Mouse (Mus musculus) heart, adult 9 months (tissue): ENCODE measurements around the gene Plppr3.
"Not testable (repeated sequence)": the region's sequence is repeated elsewhere in the genome, so short reads cannot be mapped to it uniquely, and the experiment has no call there.

Experiments
- DNase-seq, 2 experiments: peaks; one replicate each; pipeline ENCODE4 v3.0.0; 2022; ENCODE audit warnings: low spot score in 2 of 2

Gene Plppr3

DNA sequence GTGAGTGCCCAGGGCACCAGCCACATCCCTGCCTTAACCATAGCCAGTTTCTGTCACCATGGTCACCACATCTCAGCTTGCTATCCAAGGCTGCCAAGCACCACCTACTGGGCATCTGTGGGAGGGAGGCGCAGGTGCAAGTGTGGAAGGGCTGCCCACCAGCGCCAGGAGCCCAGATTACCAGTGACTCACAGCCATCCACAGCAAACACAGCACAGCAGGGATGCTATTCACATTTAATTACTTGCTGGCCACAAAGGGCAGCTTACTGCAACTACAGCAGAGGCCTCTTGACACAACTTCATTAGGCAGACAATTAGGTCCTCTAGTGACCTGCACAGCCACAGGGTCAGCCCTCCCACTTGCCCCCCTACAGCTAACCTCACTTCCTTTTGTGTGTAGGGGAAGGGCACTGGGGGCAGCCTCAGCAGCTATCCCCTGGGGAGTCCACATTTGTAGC lies 26.5 kb upstream of the Plppr3 start:
- DNase-seq, result no peak

DNA sequence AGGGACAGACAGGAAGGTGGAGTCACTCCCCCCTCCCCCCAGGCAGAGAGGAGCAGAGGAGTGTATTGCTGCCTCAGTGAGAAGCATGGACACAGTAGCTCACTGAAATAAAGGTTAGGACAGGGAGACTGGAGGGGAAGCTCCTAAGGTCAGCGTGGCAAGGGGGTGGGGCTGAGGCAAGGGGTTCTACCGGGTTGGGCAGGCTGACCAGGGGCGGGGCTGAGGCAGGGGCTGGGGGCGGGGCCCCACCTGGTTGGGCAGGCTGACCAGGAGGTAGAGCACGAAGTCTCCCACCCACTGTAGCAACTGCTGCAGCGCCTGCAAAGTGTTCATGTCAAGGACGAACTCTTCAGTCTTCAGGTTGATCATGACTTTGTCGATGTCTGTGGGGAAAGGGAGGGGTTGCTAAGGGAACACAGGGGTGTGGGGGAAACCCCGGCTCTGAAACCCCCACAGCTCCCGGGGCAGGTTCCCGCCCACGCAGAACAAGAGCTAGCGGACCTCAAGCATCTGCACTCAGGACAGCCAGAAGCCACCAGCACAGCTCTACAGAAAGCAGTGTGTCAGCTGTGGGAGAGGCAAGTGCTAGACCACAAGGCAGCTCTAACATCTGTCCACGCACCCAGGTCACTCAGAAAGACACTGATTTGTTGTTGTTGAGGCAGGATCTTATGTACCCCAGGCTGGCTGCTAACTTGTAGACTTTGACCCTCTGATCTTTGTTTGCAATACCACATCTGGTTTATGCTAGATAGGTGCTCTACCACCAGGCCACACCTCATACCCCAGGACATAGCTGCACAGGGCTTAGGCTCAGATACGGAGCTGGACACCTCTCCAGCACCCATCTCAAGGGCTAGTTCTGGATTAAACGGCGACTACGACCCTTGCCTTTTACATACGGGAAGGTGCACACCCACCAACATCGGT lies 23.1 kb upstream of the Plppr3 start:
- DNase-seq, result no peak

GRCm38 (mm10) chr10:79896814-79897213 lies 22.4 kb upstream of the Plppr3 start:
- no peak for DNase-seq

DNA sequence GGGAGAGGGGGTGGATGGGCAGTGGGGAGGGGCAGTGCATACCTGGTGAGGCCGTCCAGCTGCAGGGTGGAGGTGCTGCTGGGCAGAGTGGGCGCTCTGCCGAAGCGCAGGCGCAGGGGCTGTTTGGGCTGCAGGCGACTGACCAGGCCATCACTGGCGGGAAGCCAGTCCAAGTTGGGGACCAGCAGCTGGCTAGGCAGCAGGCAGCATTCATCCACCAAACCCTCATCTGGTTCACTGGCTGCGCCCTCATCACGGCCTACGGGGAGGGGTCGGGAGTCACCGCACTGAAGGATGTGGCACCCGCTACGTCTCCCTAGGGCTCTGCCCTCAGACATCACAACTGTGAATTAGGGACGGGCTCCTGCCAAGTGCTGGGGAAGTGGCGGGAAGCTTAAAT lies 21.9 kb upstream of the Plppr3 start:
- no peak for DNase-seq

- peak; percentile 49 to 68 for DNase-seq
These were observed 18.2 kb upstream of the Plppr3 start for GRCm38 (mm10) chr10:79892451-79893118.

- DNase-seq, result no peak
These were observed 16.2 kb upstream of the Plppr3 start, which contains the start of gene Cfd for GRCm38 (mm10) chr10:79890670-79891069. TSS of gene Cfd (plus strand) at chr10:79890853.

DNA sequence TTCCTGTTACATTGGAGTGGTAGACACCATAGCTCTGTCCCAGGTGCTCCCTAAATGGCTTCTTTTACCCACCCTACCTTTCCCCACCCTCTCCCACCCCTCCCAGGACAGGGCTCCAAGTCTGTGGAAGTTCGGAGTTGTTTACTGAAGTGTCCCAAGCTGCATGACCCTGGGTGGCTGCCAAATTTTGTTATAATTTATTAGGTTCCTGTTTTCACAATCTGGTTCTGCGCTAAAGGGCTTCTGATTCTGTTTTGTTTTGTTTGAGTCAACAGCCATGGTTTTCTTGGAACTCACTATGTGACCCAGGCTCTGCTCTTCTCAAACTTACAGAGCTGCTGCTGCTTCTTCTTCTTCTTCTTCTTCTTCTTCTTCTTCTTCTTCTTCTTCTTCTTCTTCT lies 15.0 kb upstream of the Plppr3 start:
- DNase-seq, result no peak

DNA sequence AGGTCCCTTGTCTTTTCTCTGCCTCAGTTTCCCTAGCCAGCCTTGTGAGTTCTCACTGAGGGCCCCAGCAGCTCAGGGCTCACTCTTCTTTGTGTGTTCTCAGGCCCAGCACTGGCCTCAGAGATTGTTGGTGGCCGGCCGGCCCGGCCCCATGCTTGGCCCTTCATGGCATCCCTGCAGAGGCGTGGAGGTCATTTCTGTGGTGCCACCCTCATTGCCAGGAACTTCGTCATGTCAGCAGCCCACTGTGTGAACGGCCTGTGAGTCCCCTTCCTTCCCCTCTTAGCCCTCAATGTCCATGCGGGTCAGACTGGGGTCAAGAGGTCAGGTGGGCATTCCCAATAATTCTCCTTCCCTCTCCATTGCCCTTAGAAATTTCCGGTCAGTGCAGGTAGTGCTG lies 12.2 kb upstream of the Plppr3 start:
- no peak for DNase-seq

DNA sequence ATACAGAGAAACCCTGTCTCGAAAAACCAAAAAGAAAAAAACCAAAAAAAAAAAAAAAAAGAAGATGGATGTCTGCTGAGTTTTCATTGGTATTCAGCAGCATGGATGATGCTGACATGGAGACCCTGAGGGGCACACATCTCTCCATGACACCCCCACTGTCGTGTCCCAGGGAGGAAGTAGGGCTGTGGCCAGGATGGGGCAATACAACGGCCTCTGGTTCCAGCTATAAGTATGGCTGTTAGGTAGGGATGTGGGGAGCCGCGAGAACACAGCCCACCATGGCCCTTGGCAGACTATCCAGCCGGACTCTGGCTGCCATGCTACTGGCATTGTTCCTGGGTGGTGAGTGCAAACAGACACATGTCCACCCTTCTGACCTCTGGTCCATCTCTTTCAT lies 11.6 kb upstream of the Plppr3 start, which contains the start of gene Elane:
Elane (plus strand) TSS at position 194 of the 400 bp plus-strand sequence.
- no peak for DNase-seq

GRCm38 (mm10) chr10:79884938-79885337 lies 10.5 kb upstream of the Plppr3 start:
- not testable (repeated sequence) for DNase-seq

- peak; percentile 49 to 77 for DNase-seq
These were observed 10.0 kb upstream of the Plppr3 start for GRCm38 (mm10) chr10:79884446-79884845.

- DNase-seq, result peak; percentile 47 to 77
These were observed 9.1 kb upstream of the Plppr3 start for GRCm38 (mm10) chr10:79883297-79884084.

DNA sequence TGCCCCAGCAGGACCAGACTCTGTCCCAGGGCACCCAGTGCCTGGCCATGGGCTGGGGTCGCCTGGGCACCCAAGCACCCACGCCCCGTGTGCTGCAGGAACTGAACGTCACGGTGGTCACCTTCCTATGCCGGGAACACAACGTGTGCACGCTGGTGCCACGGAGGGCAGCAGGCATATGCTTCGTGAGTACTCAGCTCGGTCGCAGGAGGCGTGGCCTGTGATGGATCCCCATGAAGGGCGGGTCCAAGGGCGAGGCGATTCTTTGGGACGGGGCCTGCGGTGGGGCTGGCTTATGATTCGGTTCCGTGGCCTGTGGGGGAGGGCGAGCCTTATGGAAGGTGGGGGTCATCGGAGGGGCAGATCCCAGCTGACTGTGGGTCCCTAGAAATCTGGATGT lies 7.5 kb upstream of the Plppr3 start:
- DNase-seq, result no peak

DNA sequence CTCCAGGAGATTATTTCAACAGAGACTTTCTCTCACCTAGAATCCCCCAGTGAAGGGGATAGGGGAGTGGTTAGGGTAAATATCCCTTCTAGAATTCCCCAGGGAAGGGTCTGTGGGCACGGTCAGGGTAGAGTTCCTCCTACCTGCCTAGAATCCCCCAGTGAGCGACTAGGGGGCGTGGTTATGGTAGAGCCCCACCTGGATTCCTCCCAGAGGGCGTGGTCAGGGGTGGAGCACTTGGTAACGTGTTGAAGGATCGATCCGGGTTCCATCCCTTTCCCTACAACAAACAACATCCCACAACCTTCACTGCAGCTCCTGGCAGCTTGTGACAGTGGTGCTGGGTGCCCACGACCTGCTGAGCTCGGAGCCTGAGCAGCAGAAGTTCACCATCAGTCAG lies 6.3 kb upstream of the Plppr3 start:
- no peak for DNase-seq

DNA sequence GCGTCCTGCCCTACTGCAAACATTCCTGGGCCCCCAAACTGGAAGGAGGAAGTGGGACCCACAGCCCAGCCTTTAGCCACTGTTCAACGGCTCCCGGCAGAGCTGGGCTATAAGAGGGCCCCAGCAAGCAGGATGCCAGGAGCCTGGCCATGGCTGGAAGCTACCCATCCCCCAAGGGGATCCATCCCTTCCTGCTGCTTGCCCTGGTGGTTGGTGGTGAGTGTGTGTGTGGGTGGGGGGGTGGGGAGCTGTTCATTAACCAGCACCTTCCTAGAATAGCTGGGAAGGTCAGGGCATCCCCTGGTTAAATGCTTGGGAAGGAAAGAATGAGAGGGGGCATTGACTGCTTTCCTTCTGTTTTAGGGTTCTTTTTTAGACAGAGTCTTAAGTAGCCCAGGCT lies 5.1 kb upstream of the Plppr3 start:
- no peak for DNase-seq

DNA sequence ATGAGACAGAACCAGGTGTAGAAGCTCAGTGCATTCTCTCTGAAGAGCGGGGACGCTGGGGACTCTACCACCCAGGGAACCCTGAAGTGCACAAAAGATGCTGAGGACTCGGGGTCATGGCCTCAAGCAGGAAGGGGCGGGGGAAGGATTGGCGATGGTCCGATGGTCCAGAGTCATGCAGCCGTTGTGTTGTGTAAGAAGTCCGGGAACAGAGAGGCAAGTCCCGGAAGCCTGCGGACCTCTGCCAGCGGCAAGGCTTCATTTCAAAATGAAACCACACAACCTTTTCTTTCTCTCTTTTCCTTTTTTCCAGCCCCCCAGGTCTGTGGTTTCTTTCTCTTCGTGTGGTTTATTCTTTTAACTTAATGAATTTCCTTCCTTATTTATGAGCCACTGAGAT lies 3.3 kb upstream of the Plppr3 start:
- DNase-seq, result peak; percentile 73 to 75

DNA sequence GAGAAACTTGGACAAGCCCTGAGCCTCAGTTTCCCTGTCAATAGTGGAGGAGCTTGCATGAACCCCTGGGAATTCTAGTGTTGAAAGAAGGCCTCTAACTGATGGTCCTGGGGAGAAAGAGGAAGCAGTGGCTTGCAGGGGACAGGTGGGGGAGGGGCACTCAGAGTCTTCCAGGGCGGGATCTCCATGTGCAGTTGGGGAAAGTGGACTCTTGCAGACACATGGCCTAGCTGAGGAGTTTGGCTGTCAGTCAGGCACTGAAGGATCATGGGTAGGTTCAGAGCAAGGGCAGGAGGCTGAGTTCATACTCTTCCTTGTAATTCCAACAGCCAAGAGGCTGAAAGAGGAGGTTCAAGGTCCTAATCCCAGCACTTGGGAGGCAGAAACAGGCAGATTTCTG lies 2.7 kb upstream of the Plppr3 start:
- DNase-seq, result no peak

DNA sequence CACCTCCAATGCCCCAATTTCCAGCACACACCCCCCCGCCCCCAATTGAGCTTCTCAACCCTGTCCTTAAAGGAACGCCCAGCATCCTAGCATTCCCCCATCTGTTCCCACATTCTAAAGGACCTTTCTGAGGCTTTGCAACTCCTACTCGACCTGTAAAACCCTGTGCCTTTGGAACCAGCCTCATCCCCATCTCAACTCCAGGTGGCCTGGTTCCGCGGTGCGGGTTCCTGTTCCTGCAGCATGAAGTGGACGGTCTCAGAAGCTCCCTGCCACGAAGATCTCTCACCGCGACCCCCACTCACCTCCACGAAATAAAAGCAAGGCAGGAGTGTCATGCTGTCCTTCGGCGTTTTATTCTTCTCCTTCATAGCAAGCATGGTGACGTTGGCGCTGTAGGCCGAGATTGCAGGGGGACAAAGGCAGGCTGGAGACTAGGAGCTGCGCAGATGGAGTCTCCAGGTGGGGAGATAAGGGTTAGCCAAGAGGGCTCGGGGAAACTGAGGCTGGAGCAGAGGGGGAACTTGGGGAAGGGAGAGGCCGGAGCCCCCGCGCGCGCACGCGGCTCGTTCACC lies 632 bp downstream of the Plppr3 start:
- DNase-seq, result no peak

GRCm38 (mm10) chr10:79873313-79873712 lies 1.1 kb downstream of the Plppr3 start:
- no peak for DNase-seq

GRCm38 (mm10) chr10:79872862-79873261 lies 1.6 kb downstream of the Plppr3 start:
- no peak for DNase-seq

GRCm38 (mm10) chr10:79871845-79872244 lies 2.6 kb downstream of the Plppr3 start:
- no peak for DNase-seq

- no peak for DNase-seq
These were observed 7.8 kb downstream of the Plppr3 start for GRCm38 (mm10) chr10:79866601-79867000.
